Mouse (Mus musculus) limb, embryonic 14.5 days (tissue): ENCODE measurements at regions not wholly inside any gene's neighbourhood (a gene's known extent, or its start where the extent isn't known, plus 50 kb on each side); places are given as distances from the start of the nearest gene placed in this dataset.
A peak's percentile ranks its signal among the peaks of the same experiment; 100 is the strongest.

Experiments used
- ATAC-seq: fragments of 200-750 bp; cut with Nextera tagmentation; 2 replicates; pipeline ENCODE4 v1.8.0; 2017; ENCODE audit warnings: low read depth, moderate number of reproducible peaks, moderate TSS enrichment; ENCODE audit not compliant: low FRiP score
- DNase-seq: peaks from one replicate; pipeline ENCODE4 v3.0.0-alpha.2; 2015; ENCODE audit warnings: low spot score
- H3K27ac ChIP-seq: fragments of 300-500 bp; sonication (generic); replicated peaks from 2 replicates; pipeline ENCODE4 v1.5.1; 2014; ENCODE audit warnings: low read depth, mild to moderate bottlenecking, low read length, moderate library complexity, mixed read lengths
- H3K27me3 ChIP-seq: fragments of 300-500 bp; sonication (generic); 2 replicates; pipeline ENCODE4 v1.6.1; 2014; ENCODE audit warnings: low read length, mixed read lengths; ENCODE audit not compliant: control insufficient read depth, insufficient read depth
- H3K36me3 ChIP-seq: fragments of 300-500 bp; sonication (generic); 2 replicates; pipeline ENCODE4 v1.6.1; 2014; ENCODE audit warnings: mild to moderate bottlenecking, low read length, moderate library complexity, mixed read lengths; ENCODE audit not compliant: control insufficient read depth, insufficient read depth
- H3K4me1 ChIP-seq: fragments of 300-500 bp; sonication (generic); 2 replicates; pipeline ENCODE4 v1.6.1; 2014; ENCODE audit warnings: antibody characterized with exemption, low read length, mixed read lengths; ENCODE audit not compliant: control insufficient read depth, insufficient read depth
- H3K4me2 ChIP-seq: fragments of 300-500 bp; sonication (generic); replicated peaks from 2 replicates; pipeline ENCODE4 v1.6.1; 2014; ENCODE audit warnings: low read depth, mild to moderate bottlenecking, low read length, moderate library complexity; ENCODE audit not compliant: severe bottlenecking
- H3K4me3 ChIP-seq: fragments of 300-500 bp; sonication (generic); replicated peaks from 2 replicates; pipeline ENCODE4 v1.5.1; 2014; ENCODE audit warnings: low read length
- H3K9ac ChIP-seq: fragments of 300-500 bp; sonication (generic); 2 replicates; pipeline ENCODE4 v1.6.1; 2014; ENCODE audit warnings: mild to moderate bottlenecking, low read depth, low read length, moderate library complexity; ENCODE audit not compliant: severe bottlenecking
- H3K9me3 ChIP-seq: fragments of 300-500 bp; sonication (generic); 2 replicates; pipeline ENCODE4 v1.6.1; 2016; ENCODE audit warnings: low read length; ENCODE audit not compliant: control insufficient read depth
- POLR2A ChIP-seq: fragments of 200-500 bp; IDR thresholded peaks from 2 replicates; pipeline ENCODE4 v1.8.0; 2012; ENCODE audit warnings: inconsistent platforms, mild to moderate bottlenecking, moderate library complexity, borderline replicate concordance; ENCODE audit not compliant: insufficient read depth, insufficient read length; ENCODE audit errors: extremely low read depth
- WGBS: fragments of 180-500 bp; shearing (Covaris S2); extraction: QIAGEN DNeasy Blood & Tissue Kit; methylation state at CpG from one replicate; pipeline ENCODE4 v1.1.7; 2014; 5-methylcytosine and 5-hydroxymethylcytosine counted together

DNA sequence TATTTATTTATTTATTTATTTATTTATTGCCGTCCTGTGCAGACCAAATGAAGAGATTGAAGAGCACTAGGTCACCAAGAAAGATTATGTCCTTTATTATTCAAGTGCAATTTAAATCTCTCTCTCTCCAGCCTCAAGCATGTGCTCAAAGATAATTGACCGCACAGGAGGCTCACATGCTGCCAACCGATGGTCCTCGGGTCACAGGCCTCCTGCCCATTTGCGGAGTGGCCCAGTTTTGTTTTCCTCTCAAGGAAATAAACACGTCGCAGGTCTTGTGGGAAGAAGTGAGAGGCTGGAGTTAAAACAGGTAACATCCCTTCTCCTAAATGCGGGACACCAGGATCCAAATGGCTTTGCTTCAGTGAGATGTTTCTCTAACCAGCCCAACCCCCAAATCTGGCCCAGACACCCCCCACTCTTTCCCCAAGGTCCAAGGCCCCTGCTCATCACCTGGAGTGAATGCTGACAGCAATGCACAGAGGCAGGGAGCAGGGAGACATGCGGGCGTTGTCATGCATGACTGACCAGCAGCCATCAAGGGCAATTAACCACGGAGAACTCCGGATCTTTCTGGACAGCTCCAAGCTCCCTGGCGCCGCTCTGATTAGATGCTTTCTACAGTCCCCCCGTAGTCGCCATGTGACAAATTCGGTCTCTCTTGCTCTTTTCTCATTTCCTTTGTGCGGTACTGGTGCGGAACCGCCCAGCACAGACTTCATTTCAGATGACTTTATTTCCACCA, 169.2 kb upstream of the Esrrg start:
- Histone ChIP-seq H3K9me3 (no peaks in the 10 kb centered on the region), H3K27me3 (no peaks in the 10 kb centered on the region), H3K4me1 (no peaks in the 10 kb centered on the region), H3K9ac (no peak overlapping the region), H3K36me3 (no peaks in the 10 kb centered on the region), H3K27ac (no peak overlapping the region), H3K4me2 (no peak overlapping the region), H3K4me3 (no peak overlapping the region)
- ATAC-seq (no peak), DNase-seq (no peak)
- no peak for TF ChIP-seq POLR2A
- WGBS = 83% methylated on average over 20 of the region's 20 CpGs

DNA sequence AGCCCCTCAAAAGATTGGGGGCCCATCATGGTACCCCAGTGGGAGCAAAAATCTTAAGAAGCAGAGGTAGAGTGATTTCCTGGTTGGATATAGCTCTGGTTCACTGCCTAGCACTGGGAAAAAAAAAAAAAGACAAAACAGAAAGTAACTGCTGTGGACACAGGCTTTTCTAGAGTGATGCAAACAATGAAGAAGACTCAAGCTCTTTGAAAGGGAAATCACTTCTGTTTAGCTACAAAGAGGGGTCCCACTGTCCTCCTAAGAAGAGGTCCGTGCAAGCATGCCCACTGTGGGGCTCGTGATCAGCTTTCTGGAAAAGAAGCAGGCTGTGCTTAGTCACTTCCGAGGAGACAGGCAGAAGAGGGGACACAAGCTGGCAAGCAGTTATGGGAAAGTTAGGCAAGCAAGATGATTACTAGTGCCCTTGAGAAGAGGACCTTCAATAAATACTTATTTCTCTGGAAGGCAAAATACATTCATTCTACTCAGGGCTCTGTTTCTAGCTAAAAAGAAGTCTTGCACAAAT, 166.9 kb upstream of the Esrrg start:
- WGBS = 79% methylated on average over 3 of the region's 3 CpGs
- no peak for TF ChIP-seq POLR2A
- no peaks in the 10 kb centered on the region for H3K9me3 ChIP-seq
- DNase-seq = no peak
- no peak for ATAC-seq
- H3K4me3 ChIP-seq = no peak overlapping the region
- H3K9ac ChIP-seq = no peak overlapping the region
- H3K27ac ChIP-seq = no peak overlapping the region
- no peaks in the 10 kb centered on the region for H3K27me3 ChIP-seq
- H3K36me3 ChIP-seq = no peaks in the 10 kb centered on the region
- H3K4me1 ChIP-seq = no peaks in the 10 kb centered on the region
- H3K4me2 ChIP-seq = no peak overlapping the region

DNA sequence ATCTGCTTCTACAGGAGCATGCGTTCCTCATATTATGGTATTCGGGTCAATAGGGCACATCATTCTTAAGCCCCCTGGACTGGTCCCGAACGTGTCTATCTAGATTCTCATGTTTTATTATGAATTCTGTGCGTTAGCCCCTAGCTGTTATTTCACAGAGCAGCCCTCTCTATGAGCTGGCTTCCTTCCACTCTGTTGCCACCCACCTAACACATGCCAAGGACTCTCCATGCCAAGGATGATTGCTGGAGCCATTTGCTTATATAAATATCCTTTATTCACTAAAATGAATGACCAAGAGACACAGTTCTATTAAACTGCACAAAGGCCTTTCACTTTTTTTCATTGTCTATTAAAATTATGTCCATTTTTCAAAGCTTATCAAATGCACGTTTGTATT, 162.1 kb upstream of the Esrrg start:
- Histone ChIP-seq H3K36me3 (no peaks in the 10 kb centered on the region), H3K9ac (no peak overlapping the region)
- 84% methylated on average over 6 of the region's 6 CpGs for WGBS

DNA sequence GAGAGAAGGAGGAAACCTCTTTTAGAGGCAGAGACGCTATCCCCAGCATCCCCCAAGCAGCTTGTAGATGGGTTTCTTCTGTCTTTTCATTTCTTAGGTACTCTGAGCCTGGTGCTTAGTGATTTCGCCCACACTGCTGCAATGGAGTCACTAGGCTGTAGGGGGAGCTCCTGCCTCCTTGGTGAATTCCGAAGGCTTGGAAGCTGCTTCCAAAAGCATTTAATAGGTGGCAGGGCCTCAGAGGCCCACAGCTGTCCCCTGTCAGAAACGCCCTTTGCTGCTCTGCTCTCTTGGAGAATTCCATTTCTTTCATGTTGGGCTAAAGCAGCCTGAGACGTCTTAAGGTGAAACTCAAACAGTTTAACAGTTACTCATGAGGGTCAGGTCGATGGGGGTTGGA, 160.4 kb upstream of the Esrrg start:
- Histone ChIP-seq H3K27ac (no peak overlapping the region), H3K9me3 (no peaks in the 10 kb centered on the region), H3K9ac (no peak overlapping the region), H3K4me2 (peak overlapping the region; percentile 35), H3K27me3 (no peaks in the 10 kb centered on the region), H3K4me1 (peaks cover 4% of the 10 kb centered on the region; the same call in 1 of the 2 replicates), H3K4me3 (no peak overlapping the region), H3K36me3 (no peaks in the 10 kb centered on the region)
- no peak for TF ChIP-seq POLR2A
- ATAC-seq (no peak), DNase-seq (peak; percentile 73)
- WGBS = 11% methylated on average over 6 of the region's 6 CpGs

More for the DNA sequence above, 162.1 kb upstream of the Esrrg start:
- Histone ChIP-seq H3K4me3 (no peak overlapping the region), H3K27ac (no peak overlapping the region), H3K9me3 (no peaks in the 10 kb centered on the region), H3K27me3 (no peaks in the 10 kb centered on the region), H3K4me1 (peaks cover 4% of the 10 kb centered on the region; the same call in 1 of the 2 replicates), H3K4me2 (no peak overlapping the region)
- no peak for DNase-seq
- no peak for TF ChIP-seq POLR2A
- ATAC-seq = no peak

DNA sequence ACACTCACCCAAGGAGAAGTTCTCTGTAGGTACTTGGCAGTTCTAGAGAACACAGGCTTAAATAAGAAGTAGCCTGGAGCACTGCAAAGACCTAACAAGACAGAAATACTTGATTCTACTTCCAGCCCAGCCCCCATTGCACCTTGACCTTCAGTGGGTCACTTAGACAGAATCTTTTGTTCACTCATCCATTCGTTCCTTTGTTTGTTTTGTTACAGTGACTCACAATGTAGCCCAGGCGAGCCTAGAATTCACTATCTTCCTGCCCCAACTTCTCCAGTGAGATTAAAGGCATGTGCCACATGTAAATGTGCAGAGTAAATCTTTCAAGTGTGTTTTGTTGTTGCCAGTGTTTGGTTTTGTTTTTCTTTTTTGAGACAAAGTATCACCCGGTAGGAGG, 158.5 kb upstream of the Esrrg start:
- no peak overlapping the region for H3K27ac ChIP-seq
- no peak overlapping the region for H3K9ac ChIP-seq
- H3K4me3 ChIP-seq = no peak overlapping the region
- no peaks in the 10 kb centered on the region for H3K36me3 ChIP-seq
- H3K9me3 ChIP-seq = no peaks in the 10 kb centered on the region
- no peak for TF ChIP-seq POLR2A
- 80% methylated on average over 3 of the region's 3 CpGs for WGBS
- H3K4me2 ChIP-seq = no peak overlapping the region
- ATAC-seq = no peak
- no peaks in the 10 kb centered on the region for H3K27me3 ChIP-seq
- H3K4me1 ChIP-seq = peaks cover 4% of the 10 kb centered on the region; the same call in 1 of the 2 replicates
- DNase-seq = no peak

DNA sequence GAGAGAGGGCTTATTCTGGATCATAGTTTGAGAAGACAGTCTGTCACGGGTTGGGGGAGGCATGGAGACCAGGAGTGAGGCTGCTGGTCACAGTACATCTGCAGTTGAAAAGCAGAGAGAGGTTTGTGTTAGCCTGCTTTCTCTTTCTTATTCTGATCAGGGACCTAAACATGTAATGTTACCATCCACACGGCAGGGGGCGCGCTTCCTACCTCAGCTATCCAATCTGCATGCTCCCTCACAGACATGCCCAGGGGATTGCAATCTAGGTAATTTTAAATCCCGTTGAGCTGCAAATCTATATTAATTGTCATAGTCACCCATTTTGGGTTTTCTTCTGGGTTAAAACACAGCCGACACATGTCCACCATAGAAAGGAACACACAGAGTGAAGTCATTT, 156.4 kb upstream of the Esrrg start:
- Histone ChIP-seq H3K9me3 (no peaks in the 10 kb centered on the region), H3K4me1 (peaks cover 4% of the 10 kb centered on the region; the same call in 1 of the 2 replicates), H3K27ac (no peak overlapping the region), H3K36me3 (no peaks in the 10 kb centered on the region), H3K4me2 (no peak overlapping the region), H3K9ac (no peak overlapping the region), H3K27me3 (no peaks in the 10 kb centered on the region), H3K4me3 (no peak overlapping the region)
- WGBS = 31% methylated on average over 6 of the region's 6 CpGs
- DNase-seq (peak; percentile 21), ATAC-seq (no peak)
- TF ChIP-seq POLR2A = no peak
